Mouse (Mus musculus) forebrain, embryonic 12.5 days (tissue): ENCODE data around the gene Mgmt. TPM values are rescaled to one million over a fixed set of nuclear protein-coding genes. Genes with fewer than 3 reads are reported as not detected.
A peak's percentile ranks its signal among the peaks of the same experiment; 100 is the strongest.

Experiments used
- ATAC-seq: fragments of 200-750 bp; cut with Nextera tagmentation; 2 replicates; pipeline ENCODE4 v1.8.0; 2017; ENCODE audit warnings: moderate TSS enrichment; ENCODE audit not compliant: low FRiP score
- H3K27ac ChIP-seq: fragments of 300-500 bp; sonication (generic); 2 replicates; pipeline ENCODE4 v1.5.1; 2016; ENCODE audit warnings: mild to moderate bottlenecking
- H3K27me3 ChIP-seq: fragments of 300-500 bp; sonication (generic); 2 replicates; pipeline ENCODE4 v1.6.1; 2016; ENCODE audit warnings: mild to moderate bottlenecking
- H3K36me3 ChIP-seq: fragments of 300-500 bp; sonication (generic); replicated peaks from 2 replicates; pipeline ENCODE4 v1.6.1; 2016; ENCODE audit warnings: mild to moderate bottlenecking
- H3K4me1 ChIP-seq: fragments of 300-500 bp; sonication (generic); 2 replicates; pipeline ENCODE4 v1.6.1; 2016
- H3K4me2 ChIP-seq: fragments of 300-500 bp; sonication (generic); 2 replicates; pipeline ENCODE4 v1.6.1; 2016; ENCODE audit warnings: mild to moderate bottlenecking, moderate library complexity
- H3K4me3 ChIP-seq: fragments of 300-500 bp; sonication (generic); replicated peaks from 2 replicates; pipeline ENCODE4 v1.5.1; 2016; ENCODE audit warnings: mild to moderate bottlenecking
- H3K9ac ChIP-seq: fragments of 300-500 bp; sonication (generic); 2 replicates; pipeline ENCODE4 v1.6.1; 2016; ENCODE audit warnings: mild to moderate bottlenecking
- H3K9me3 ChIP-seq: fragments of 300-500 bp; sonication (generic); 2 replicates; pipeline ENCODE4 v1.6.1; 2016
- WGBS: fragments of 180-500 bp; shearing (Covaris S2); methylation state at CpG from one replicate; pipeline ENCODE4 v1.1.7; 2016; 5-methylcytosine and 5-hydroxymethylcytosine counted together
- polyA plus RNA-seq: library from polyadenylated mRNA; unstranded; fragments of >200 nt; fragmentation: Nextera tagmentation; extraction: Ambion mirVana; gene quantifications from 2 replicates; pipeline ENCODE4 v1.2.1, GENCODE M21; 2016

Gene Mgmt
- 2.2 and 2.4 TPM in 2 replicates for polyA plus RNA-seq

DNA sequence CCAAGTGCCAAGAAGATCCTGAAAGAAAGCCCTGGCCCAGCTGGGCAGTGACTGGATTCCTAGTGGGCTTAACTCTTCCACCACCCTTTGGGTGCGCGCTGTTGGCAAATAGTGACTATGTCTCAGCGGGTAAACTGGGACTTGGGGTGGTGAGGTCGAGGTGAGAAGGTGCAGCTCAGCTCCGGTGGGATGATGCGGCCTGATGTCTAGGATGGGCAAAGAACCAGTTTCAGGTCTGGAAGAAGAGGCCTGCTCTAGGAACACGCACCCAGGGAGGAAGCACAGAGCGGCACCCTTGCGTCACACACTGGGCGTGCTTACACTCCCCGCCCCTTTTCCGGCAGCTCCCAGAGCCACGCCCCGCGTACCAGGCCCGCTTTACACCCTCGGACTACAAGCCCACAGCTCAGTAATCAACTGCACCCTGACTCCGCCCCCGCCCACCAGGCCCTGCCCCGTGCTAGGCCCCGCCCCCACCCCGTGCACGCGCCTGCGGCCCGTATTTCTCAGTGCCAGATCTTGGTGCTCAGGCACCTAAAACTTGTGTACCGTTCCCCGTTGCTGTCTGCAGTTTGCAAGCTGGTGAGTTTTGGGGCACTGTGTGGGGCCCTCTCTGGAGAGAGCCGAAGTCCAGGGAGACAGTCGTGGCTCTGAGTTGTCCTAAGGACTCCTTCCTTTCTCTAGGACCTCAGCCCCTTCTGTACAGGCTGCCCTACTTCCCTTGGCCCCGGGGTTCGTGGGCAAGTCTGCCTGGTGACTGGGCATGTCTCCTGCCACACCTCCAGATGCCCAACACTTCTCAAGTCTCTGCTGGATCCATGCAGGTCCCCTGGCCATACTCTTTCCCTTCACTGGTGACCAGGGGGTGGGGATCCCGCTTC is at the start of gene Mgmt:
TSS of gene Mgmt (plus strand) at position 509 of the 881 bp plus-strand sequence.
- Histone ChIP-seq H3K9ac (peak within 1 kb of the TSS; percentile 40), H3K27ac (no peak within 1 kb of the TSS), H3K27me3 (no peaks in the 10 kb centered on the region), H3K36me3 (no peaks in the 10 kb centered on the region), H3K4me2 (peak within 1 kb of the TSS; percentile 53), H3K4me3 (peak within 1 kb of the TSS; percentile 33), H3K9me3 (no peaks in the 10 kb centered on the region), H3K4me1 (peaks cover 7% of the 10 kb centered on the region)
- WGBS: 11% methylated on average over 33 of the region's 33 CpGs
- peak; percentile 98 for ATAC-seq

- peaks cover 42% of the 10 kb centered on the region for H3K27me3 ChIP-seq
- no peaks in the 10 kb centered on the region for H3K9me3 ChIP-seq
- H3K4me1 ChIP-seq: peaks cover 40% of the 10 kb centered on the region
- WGBS: 29% methylated on average over 5 of the region's 5 CpGs
- H3K27ac ChIP-seq: 0 out of 2 replicates have a peak overlapping the region, but pooled peaks have one; percentile 13
- H3K4me2 ChIP-seq: no peak overlapping the region
- no peak overlapping the region for H3K9ac ChIP-seq
- no peak for ATAC-seq
- H3K36me3 ChIP-seq: no peaks in the 10 kb centered on the region
- no peak overlapping the region for H3K4me3 ChIP-seq
These were observed 49.6 kb upstream of the Mgmt start for GRCm38 (mm10) chr7:136844835-136845234.

- H3K9ac ChIP-seq: no peak overlapping the region
- peaks cover 40% of the 10 kb centered on the region for H3K4me1 ChIP-seq
- H3K36me3 ChIP-seq: no peaks in the 10 kb centered on the region
- 0 out of 2 replicates have a peak overlapping the region, but pooled peaks have one; percentile 3 for H3K4me2 ChIP-seq
- no peak overlapping the region for H3K4me3 ChIP-seq
- 17% methylated on average over 9 of the region's 9 CpGs for WGBS
- ATAC-seq: no peak
- H3K27me3 ChIP-seq: peaks cover 46% of the 10 kb centered on the region
- no peak overlapping the region for H3K27ac ChIP-seq
- H3K9me3 ChIP-seq: no peaks in the 10 kb centered on the region
These were observed 49.1 kb upstream of the Mgmt start for GRCm38 (mm10) chr7:136845321-136845720.

- ATAC-seq: no peak
- peaks cover 40% of the 10 kb centered on the region for H3K4me1 ChIP-seq
- H3K27ac ChIP-seq: no peak overlapping the region
- H3K27me3 ChIP-seq: peaks cover 45% of the 10 kb centered on the region
- no peak overlapping the region for H3K9ac ChIP-seq
- no peak overlapping the region for H3K4me3 ChIP-seq
- H3K4me2 ChIP-seq: 0 out of 2 replicates have a peak overlapping the region, but pooled peaks have one; percentile 3
- H3K36me3 ChIP-seq: no peaks in the 10 kb centered on the region
- no peaks in the 10 kb centered on the region for H3K9me3 ChIP-seq
- 29% methylated on average over 10 of the region's 10 CpGs for WGBS
These were observed 48.3 kb upstream of the Mgmt start for GRCm38 (mm10) chr7:136846086-136846620.

- no peaks in the 10 kb centered on the region for H3K9me3 ChIP-seq
- no peak overlapping the region for H3K4me2 ChIP-seq
- 92% methylated on average over 6 of the region's 6 CpGs for WGBS
- peaks cover 34% of the 10 kb centered on the region for H3K4me1 ChIP-seq
- peaks cover 48% of the 10 kb centered on the region for H3K27me3 ChIP-seq
- H3K4me3 ChIP-seq: no peak overlapping the region
- no peak overlapping the region for H3K27ac ChIP-seq
- no peak overlapping the region for H3K9ac ChIP-seq
- no peaks in the 10 kb centered on the region for H3K36me3 ChIP-seq
- no peak for ATAC-seq
These were observed 46.8 kb upstream of the Mgmt start for GRCm38 (mm10) chr7:136847601-136848000.

- Histone ChIP-seq H3K4me1 (peaks cover 29% of the 10 kb centered on the region), H3K4me3 (no peak overlapping the region), H3K27ac (no peak overlapping the region), H3K4me2 (no peak overlapping the region), H3K36me3 (no peaks in the 10 kb centered on the region), H3K9ac (no peak overlapping the region), H3K9me3 (no peaks in the 10 kb centered on the region), H3K27me3 (peaks cover 39% of the 10 kb centered on the region)
- WGBS: 88% methylated on average over 8 of the region's 8 CpGs
- ATAC-seq: no peak
These were observed 45.7 kb upstream of the Mgmt start for GRCm38 (mm10) chr7:136848761-136849160.

- Histone ChIP-seq H3K4me2 (no peak overlapping the region), H3K4me1 (peaks cover 20% of the 10 kb centered on the region), H3K27ac (no peak overlapping the region), H3K9me3 (no peaks in the 10 kb centered on the region), H3K9ac (no peak overlapping the region), H3K4me3 (no peak overlapping the region), H3K27me3 (peaks cover 40% of the 10 kb centered on the region), H3K36me3 (no peaks in the 10 kb centered on the region)
- no peak for ATAC-seq
- 92% methylated on average over 3 of the region's 3 CpGs for WGBS
These were observed 44.6 kb upstream of the Mgmt start for GRCm38 (mm10) chr7:136849811-136850210.

- Histone ChIP-seq H3K27ac (no peak overlapping the region), H3K36me3 (no peaks in the 10 kb centered on the region), H3K9ac (no peak overlapping the region), H3K9me3 (no peaks in the 10 kb centered on the region), H3K4me3 (no peak overlapping the region), H3K4me2 (no peak overlapping the region), H3K4me1 (peaks cover 16% of the 10 kb centered on the region), H3K27me3 (peaks cover 40% of the 10 kb centered on the region)
- no peak for ATAC-seq
- 77% methylated on average over 5 of the region's 5 CpGs for WGBS
These were observed 44.1 kb upstream of the Mgmt start for GRCm38 (mm10) chr7:136850339-136850738.

- no peak for ATAC-seq
- Histone ChIP-seq H3K4me2 (no peak overlapping the region), H3K27ac (no peak overlapping the region), H3K9ac (no peak overlapping the region), H3K27me3 (peaks cover 34% of the 10 kb centered on the region), H3K36me3 (no peaks in the 10 kb centered on the region), H3K9me3 (no peaks in the 10 kb centered on the region), H3K4me3 (no peak overlapping the region), H3K4me1 (no peaks in the 10 kb centered on the region)
- WGBS: 78% methylated on average over 8 of the region's 8 CpGs
These were observed 42.5 kb upstream of the Mgmt start for GRCm38 (mm10) chr7:136851946-136852345.

DNA sequence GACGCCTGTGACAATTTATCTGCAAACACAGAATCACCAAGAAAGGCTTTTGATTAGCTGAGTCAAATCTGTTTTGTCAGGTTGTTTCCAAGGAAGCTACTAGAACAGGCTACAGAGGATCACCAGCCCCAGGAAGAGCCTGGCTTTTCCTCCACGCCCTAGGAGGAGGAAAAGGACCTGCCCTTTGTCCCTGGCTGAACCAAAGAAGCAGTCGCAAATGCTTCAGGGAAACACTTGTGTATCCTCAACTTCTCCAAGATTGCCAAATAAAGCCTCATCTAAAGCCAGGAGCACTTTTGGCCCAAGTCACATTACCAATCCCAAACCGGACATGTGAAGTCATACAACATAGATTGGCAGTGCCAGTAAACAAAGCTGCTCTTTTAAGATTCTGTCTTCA is 41.7 kb upstream of the Mgmt start:
- Histone ChIP-seq H3K27me3 (peaks cover 27% of the 10 kb centered on the region), H3K4me3 (no peak overlapping the region), H3K9me3 (no peaks in the 10 kb centered on the region), H3K4me2 (no peak overlapping the region), H3K9ac (no peak overlapping the region), H3K4me1 (no peaks in the 10 kb centered on the region), H3K27ac (no peak overlapping the region), H3K36me3 (no peaks in the 10 kb centered on the region)
- 73% methylated on average over 4 of the region's 4 CpGs for WGBS
- ATAC-seq: no peak

GRCm38 (mm10) chr7:136864677-136865463 is 29.5 kb upstream of the Mgmt start:
- Histone ChIP-seq H3K27ac (0 out of 2 replicates have a peak overlapping the region, but pooled peaks have one; percentile 36), H3K4me3 (no peak overlapping the region), H3K9ac (no peak overlapping the region), H3K36me3 (no peaks in the 10 kb centered on the region), H3K4me2 (no peak overlapping the region), H3K27me3 (peaks cover 7% of the 10 kb centered on the region; the same call in 1 of the 2 replicates), H3K9me3 (no peaks in the 10 kb centered on the region), H3K4me1 (peaks cover 17% of the 10 kb centered on the region)
- ATAC-seq: 0 out of 2 replicates have a peak, but pooled peaks have one; percentile 20
- WGBS: 14% methylated on average over 7 of the region's 7 CpGs

- H3K27me3 ChIP-seq: peaks cover 10% of the 10 kb centered on the region; the same call in 1 of the 2 replicates
- H3K36me3 ChIP-seq: no peaks in the 10 kb centered on the region
- 94% methylated on average over 4 of the region's 4 CpGs for WGBS
- H3K9ac ChIP-seq: no peak overlapping the region
- no peaks in the 10 kb centered on the region for H3K9me3 ChIP-seq
- no peak for ATAC-seq
- no peak overlapping the region for H3K4me2 ChIP-seq
- no peak overlapping the region for H3K4me3 ChIP-seq
- no peak overlapping the region for H3K27ac ChIP-seq
- peaks cover 17% of the 10 kb centered on the region for H3K4me1 ChIP-seq
These were observed 28.5 kb upstream of the Mgmt start for GRCm38 (mm10) chr7:136865876-136866275.
